Comparison of ENCODE assay signal across 8 mouse cellular contexts in genomic region chr7:119895639-119896512, GRCm38 (mm10). TPM values are rescaled to one million over a fixed set of nuclear protein-coding genes. Genes with fewer than 3 reads are reported as not detected.
DNase-seq lines count a peak whose midpoint lies in the region; ATAC-seq and TF ChIP-seq lines count a peak whose summit lies in the region.

Gene Lyrm1, plus strand, starts transcription at chr7:119895861.
Gene Dcun1d3, minus strand, starts transcription at chr7:119896298.

- H3K27me3 ChIP-seq in heart, embryonic 11.5 days (ENCODE audit: control insufficient read depth, insufficient read depth, low read length): no peaks in the 10 kb centered on the region
- H3K27me3 ChIP-seq in kidney, embryonic 16.5 days (ENCODE audit: insufficient read depth, low read length): no peaks in the 10 kb centered on the region
- no peaks in the 10 kb centered on the region for H3K27me3 ChIP-seq in liver, adult 2 months (ENCODE audit: control insufficient read depth, insufficient read depth, low read length)
- no peaks in the 10 kb centered on the region for H3K27me3 ChIP-seq in myocyte (ENCODE audit: control insufficient read depth, insufficient read depth, insufficient read length)
- H3K27me3 ChIP-seq in splenic B cell, adult 2 months (ENCODE audit: control insufficient read depth, insufficient read depth, low read length, poor library complexity, severe bottlenecking): no peaks in the 10 kb centered on the region

- no peaks in the 10 kb centered on the region for H3K9me3 ChIP-seq in heart, embryonic 11.5 days (replicated peaks; ENCODE audit: control insufficient read depth, low read length)
- no peaks in the 10 kb centered on the region for H3K9me3 ChIP-seq in kidney, embryonic 16.5 days (ENCODE audit: low read length)

- under 1% methylated on average over 63 of the region's 63 CpGs for WGBS in heart, embryonic 11.5 days (ENCODE audit: insufficient replicate concordance)
- WGBS in kidney, embryonic 16.5 days: 0% methylated on average over 62 of the region's 63 CpGs
- under 1% methylated on average over 62 of the region's 63 CpGs for WGBS in liver, adult 2 months

- H3K36me3 ChIP-seq in heart, embryonic 11.5 days (ENCODE audit: control insufficient read depth, insufficient read depth, low read length): no peaks in the 10 kb centered on the region
- H3K36me3 ChIP-seq in kidney, embryonic 16.5 days (ENCODE audit: insufficient read depth, low read length): no peaks in the 10 kb centered on the region
- H3K36me3 ChIP-seq in liver, adult 2 months (ENCODE audit: control insufficient read depth, insufficient read depth, low read length): no peaks in the 10 kb centered on the region
- H3K36me3 ChIP-seq in myocyte (ENCODE audit: control insufficient read depth, insufficient read depth): no peaks in the 10 kb centered on the region
- no peaks in the 10 kb centered on the region for H3K36me3 ChIP-seq in splenic B cell, adult 2 months (ENCODE audit: control insufficient read depth, insufficient read depth, low read length, poor library complexity, severe bottlenecking)

- peak; percentile 98 for DNase-seq in A20 (ENCODE audit: low read depth, low spot score)
- peak; percentile 85 for DNase-seq in liver, adult 2 months (ENCODE audit: extremely low read depth, low read depth, low spot score)
- peak; percentile 97 for DNase-seq in splenic B cell, adult 2 months (ENCODE audit: low read depth, low spot score)

- peaks cover 13% of the 10 kb centered on the region; the same call in 1 of the 2 replicates for H3K79me2 ChIP-seq in liver, adult 2 months (ENCODE audit: control insufficient read depth, insufficient read depth, low read length)
- H3K79me2 ChIP-seq in myocyte (ENCODE audit: control insufficient read depth, insufficient read depth): peaks cover 43% of the 10 kb centered on the region

- H3K9ac ChIP-seq in heart, embryonic 11.5 days (ENCODE audit: low read depth, low read length): peak within 1 kb of the TSS; percentile 80
- H3K9ac ChIP-seq in kidney, embryonic 16.5 days (replicated peaks; ENCODE audit: low read length): peak within 1 kb of the TSS; percentile 82
- H3K9ac ChIP-seq in liver, adult 2 months (ENCODE audit: low read depth, low read length): peak within 1 kb of the TSS; percentile 96

- peak within 1 kb of the TSS; percentile 77 for H3ac ChIP-seq in myocyte (ENCODE audit: control insufficient read depth, insufficient read length)

- H3K4me2 ChIP-seq in heart, embryonic 11.5 days: peak within 1 kb of the TSS; percentile 79
- peak within 1 kb of the TSS; percentile 61 for H3K4me2 ChIP-seq in kidney, embryonic 16.5 days (replicated peaks; ENCODE audit: low read depth, low read length)
- H3K4me2 ChIP-seq in myocyte (ENCODE audit: low read depth): peak within 1 kb of the TSS; percentile 91

- peaks cover 30% of the 10 kb centered on the region for H3K4me1 ChIP-seq in bone marrow macrophage, adult 2 months (ENCODE audit: control insufficient read depth, insufficient read depth, low read length)
- H3K4me1 ChIP-seq in embryonic fibroblast, embryonic 13.5 days (ENCODE audit: control insufficient read depth, insufficient read depth, low read length): peaks cover 3% of the 10 kb centered on the region; the same call in 1 of the 2 replicates
- H3K4me1 ChIP-seq in heart, embryonic 11.5 days (ENCODE audit: control insufficient read depth, insufficient read depth, low read length): peaks cover 14% of the 10 kb centered on the region; the same call in 1 of the 2 replicates
- peaks cover 19% of the 10 kb centered on the region for H3K4me1 ChIP-seq in kidney, embryonic 16.5 days (ENCODE audit: insufficient read depth, low read length)
- H3K4me1 ChIP-seq in liver, adult 2 months (ENCODE audit: control insufficient read depth, insufficient read depth, low read length): peaks cover 15% of the 10 kb centered on the region

- H3K4me3 ChIP-seq in bone marrow macrophage, adult 2 months (ENCODE audit: insufficient read depth, low read length): peak within 1 kb of the TSS; percentile 73
- H3K4me3 ChIP-seq in embryonic fibroblast, embryonic 13.5 days (ENCODE audit: insufficient read depth, low read length): peak within 1 kb of the TSS; percentile 98
- H3K4me3 ChIP-seq in heart, embryonic 11.5 days (ENCODE audit: low read depth, low read length): peak within 1 kb of the TSS; percentile 73
- H3K4me3 ChIP-seq in kidney, embryonic 16.5 days (ENCODE audit: low read length): peak within 1 kb of the TSS; percentile 73
- peak within 1 kb of the TSS; percentile 98 for H3K4me3 ChIP-seq in liver, adult 2 months (ENCODE audit: insufficient read depth, low read depth, low read length)
- H3K4me3 ChIP-seq in myocyte: peak within 1 kb of the TSS; percentile 84

- peak; percentile 98 for ATAC-seq in heart, embryonic 11.5 days (replicated peaks; ENCODE audit: insufficient number of reproducible peaks, low FRiP score, low TSS enrichment)
- peak; percentile 98 for ATAC-seq in kidney, embryonic 16.5 days (ENCODE audit: low FRiP score, low TSS enrichment)

- TF ChIP-seq CTCF in bone marrow macrophage, adult 2 months (IDR thresholded peaks at IDR 0.05; ENCODE audit: low read depth, low read length): no peak
- TF ChIP-seq CTCF in embryonic fibroblast, embryonic 13.5 days (IDR thresholded peaks at IDR 0.05; ENCODE audit: borderline replicate concordance, insufficient read depth, low read length): no peak
- TF ChIP-seq CTCF in liver, adult 2 months (IDR thresholded peaks at IDR 0.05; ENCODE audit: low read depth, low read length): no peak

- H3K27ac ChIP-seq in bone marrow macrophage, adult 2 months (ENCODE audit: insufficient read depth, low read depth, low read length): peak within 1 kb of the TSS; percentile 71
- peak within 1 kb of the TSS; percentile 98 for H3K27ac ChIP-seq in embryonic fibroblast, embryonic 13.5 days (ENCODE audit: insufficient read depth, low read length)
- peak within 1 kb of the TSS; percentile 97 for H3K27ac ChIP-seq in heart, embryonic 11.5 days (ENCODE audit: low read depth, low read length)
- H3K27ac ChIP-seq in kidney, embryonic 16.5 days (ENCODE audit: low read length): peak within 1 kb of the TSS; percentile 95
- H3K27ac ChIP-seq in liver, adult 2 months (replicated peaks; ENCODE audit: insufficient read depth, low read depth, low read length): peak within 1 kb of the TSS; percentile 98

- TF ChIP-seq POLR2A in bone marrow macrophage, adult 2 months (IDR thresholded peaks at IDR 0.05; ENCODE audit: borderline replicate concordance, low read depth, low read length): no peak
- TF ChIP-seq POLR2A in embryonic fibroblast, embryonic 13.5 days (IDR thresholded peaks at IDR 0.05; ENCODE audit: low read depth, low read length): peak; percentile 80
- peak; percentile 64 for TF ChIP-seq POLR2A in liver, adult 2 months (IDR thresholded peaks at IDR 0.05; ENCODE audit: extremely low read depth, insufficient read depth, low read length)
- peak; percentile 64 for TF ChIP-seq POLR2A in myocyte (IDR thresholded peaks at IDR 0.05; ENCODE audit: insufficient read length, low read depth)

TF ChIP-seq in myocyte, 11 proteins besides CTCF, POLR2A, EP300 and RAD21:
- no peak for TF ChIP-seq MYOG (IDR thresholded peaks at IDR 0.05; ENCODE audit: control insufficient read depth in 1 of 3, insufficient read depth in 1 of 3, insufficient read length in 2 of 3, low read depth in 2 of 3)
- 0 out of 2 replicates have a peak, but pooled peaks have one; percentile 25 for TF ChIP-seq CEBPB (IDR thresholded peaks at IDR 0.05; ENCODE audit: insufficient read depth, poor library complexity, severe bottlenecking)
- peak; percentile 77 for TF ChIP-seq SRF (IDR thresholded peaks at IDR 0.05; ENCODE audit: control insufficient read depth, insufficient read length, low read depth)

RNA-seq across cellular contexts. Expression of gene Lyrm1, which starts in this region (rescaled TPM):
- polyA plus RNA-seq in bone marrow macrophage, adult 2 months (2012; ENCODE audit: insufficient read depth, insufficient read length, missing spikeins): 6.4 and 7.1 TPM in 2 replicates
- 7.1 and 7.9 TPM in 2 replicates for polyA plus RNA-seq in embryonic fibroblast, embryonic 13.5 days (2011; ENCODE audit: insufficient read length, low read depth, missing spikeins)
- 9.4 and 11.2 TPM in 2 replicates for polyA plus RNA-seq in heart, embryonic 11.5 days (2014; fragmentation: Nextera tagmentation; extraction: Ambion mirVana)
- polyA plus RNA-seq in kidney, embryonic 16.5 days (2015; fragmentation: Nextera tagmentation; extraction: Ambion mirVana): 6.5 and 7.4 TPM in 2 replicates
- total RNA-seq in liver, adult 2 months (2014; rRNA removed): 4.6 and 6.2 TPM in 2 replicates
- 0.95 and 1.2 TPM in 2 replicates for polyA plus RNA-seq in liver, adult 2 months (2012; rRNA removed)
- polyA plus RNA-seq in myocyte (2012; fragmentation: generic; extraction: Trizol): 5.2 TPM

RNA-seq across cellular contexts. Expression of gene Dcun1d3, which starts in this region (rescaled TPM):
- polyA plus RNA-seq in bone marrow macrophage, adult 2 months (2012; ENCODE audit: insufficient read depth, insufficient read length, missing spikeins): 7.8 and 13.0 TPM in 2 replicates
- polyA plus RNA-seq in embryonic fibroblast, embryonic 13.5 days (2011; ENCODE audit: insufficient read length, low read depth, missing spikeins): 31.2 and 31.8 TPM in 2 replicates
- 3.4 and 6.2 TPM in 2 replicates for polyA plus RNA-seq in heart, embryonic 11.5 days (2014; fragmentation: Nextera tagmentation; extraction: Ambion mirVana)
- 10.9 and 11.3 TPM in 2 replicates for polyA plus RNA-seq in kidney, embryonic 16.5 days (2015; fragmentation: Nextera tagmentation; extraction: Ambion mirVana)
- total RNA-seq in liver, adult 2 months (2014; rRNA removed): 5.3 and 5.6 TPM in 2 replicates
- 3.2 and 5.7 TPM in 2 replicates for polyA plus RNA-seq in liver, adult 2 months (2012; rRNA removed)
- polyA plus RNA-seq in myocyte (2012; fragmentation: generic; extraction: Trizol): 8.8 TPM

Comparison
In these comparisons a context has a peak if more than half of its experiments do, and no peak if none do; other contexts are left out.
1. Peak in every context shown above with its lines: DNase-seq, ATAC-seq, H3K4me3 ChIP-seq and H3K27ac ChIP-seq.